Mouse (Mus musculus) lung, adult 18-20 months (tissue): ENCODE measurements around the gene Zscan29.

Experiments used
- DNase-seq, 2 experiments: peaks; one replicate each; pipeline ENCODE4 v3.0.0; 2022; ENCODE audit warnings: mixed read lengths in 2 of 2

The Zscan29 gene

GRCm38 (mm10) chr2:121170980-121171742 lies at the start of gene Zscan29:
TSS of gene Zscan29 (minus strand) at chr2:121171125.
- peak; percentile 89 to 92 for DNase-seq

GRCm38 (mm10) chr2:121219994-121220393 lies 49.1 kb upstream of the Zscan29 start:
- no peak for DNase-seq

- no peak for DNase-seq
These were observed 48.3 kb upstream of the Zscan29 start for GRCm38 (mm10) chr2:121219177-121219576.

- no peak for DNase-seq
These were observed 43.6 kb upstream of the Zscan29 start for GRCm38 (mm10) chr2:121214491-121214890.

- no peak for DNase-seq
These were observed 35.6 kb upstream of the Zscan29 start for GRCm38 (mm10) chr2:121206541-121206940.

- no peak for DNase-seq
These were observed 33.4 kb upstream of the Zscan29 start for GRCm38 (mm10) chr2:121204276-121204675.

- no peak for DNase-seq
These were observed 24.5 kb upstream of the Zscan29 start for GRCm38 (mm10) chr2:121195466-121195865.

- DNase-seq: no peak
These were observed 17.6 kb upstream of the Zscan29 start for GRCm38 (mm10) chr2:121188530-121188929.

- DNase-seq: no peak
These were observed 13.2 kb upstream of the Zscan29 start for GRCm38 (mm10) chr2:121184142-121184541.

- DNase-seq: no peak
These were observed 12.5 kb upstream of the Zscan29 start for GRCm38 (mm10) chr2:121183431-121183830.

GRCm38 (mm10) chr2:121178828-121179479 lies 8.0 kb upstream of the Zscan29 start:
- no peak for DNase-seq

- peak; percentile 60 to 66 for DNase-seq
These were observed 399 bp downstream of the Zscan29 start, which contains the start of gene Tubgcp4 for GRCm38 (mm10) chr2:121170481-121170971. TSS of gene Tubgcp4 (plus strand) at chr2:121170654.

GRCm38 (mm10) chr2:121169902-121170301 lies 1.0 kb downstream of the Zscan29 start:
- DNase-seq: peak; percentile 54 to 55

GRCm38 (mm10) chr2:121169173-121169572 lies 1.8 kb downstream of the Zscan29 start:
- no peak for DNase-seq

- no peak for DNase-seq
These were observed 17.8 kb downstream of the Zscan29 start for GRCm38 (mm10) chr2:121153100-121153499.

- DNase-seq: no peak
These were observed 21.2 kb downstream of the Zscan29 start for GRCm38 (mm10) chr2:121149679-121150078.

GRCm38 (mm10) chr2:121142415-121142814 lies 28.5 kb downstream of the Zscan29 start:
- DNase-seq: no peak

GRCm38 (mm10) chr2:121141216-121142035 lies 29.5 kb downstream of the Zscan29 start:
- DNase-seq: no peak

- DNase-seq: peak; percentile 89
These were observed 30.7 kb downstream of the Zscan29 start, which contains the start of the genes Adal and Lcmt2 for GRCm38 (mm10) chr2:121140018-121140882. TSS of gene Adal (plus strand) at chr2:121140428. TSS of gene Lcmt2 (minus strand) at chr2:121140653.

- peak; percentile 54 to 75 for DNase-seq
These were observed 31.5 kb downstream of the Zscan29 start for GRCm38 (mm10) chr2:121139266-121140017.

- DNase-seq: peak in 1 of 2 experiments; percentile 19
These were observed 33.6 kb downstream of the Zscan29 start for GRCm38 (mm10) chr2:121137371-121137770.
